Mouse (Mus musculus): ENCODE measurements around the gene Zfp827.

DNA sequence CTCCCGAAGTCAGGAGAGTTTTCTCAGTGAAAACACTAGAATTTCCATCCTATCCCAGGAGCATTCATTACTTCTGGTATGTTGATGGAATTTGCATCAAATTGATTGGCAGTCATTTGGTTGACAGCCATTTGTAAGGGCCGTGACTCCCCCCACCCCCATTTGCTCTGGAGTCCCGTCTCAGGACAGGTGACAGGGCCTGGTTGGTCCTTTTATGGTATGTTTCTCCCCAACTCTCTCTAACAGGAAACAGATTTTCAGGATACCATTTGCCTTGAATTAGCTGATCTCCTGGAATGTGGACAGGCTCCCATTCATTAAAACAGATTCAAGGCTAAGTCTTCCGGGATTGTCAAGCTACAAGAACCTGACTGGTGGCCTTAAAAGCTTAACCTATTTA lies 129.1 kb downstream of the Zfp827 start:
- TF ChIP-seq CTCF (IDR thresholded peaks at IDR 0.05; ENCODE audit: extremely low read depth, insufficient read depth, low read length) (no peak), POLR2A (IDR thresholded peaks at IDR 0.05; ENCODE audit: extremely low read depth, insufficient read depth, low read length) (no peak)

Data from cortical plate, adult 2 months (tissue).